Mouse (Mus musculus): ENCODE measurements around the gene Lrriq4. TPM values are rescaled to one million over a fixed set of nuclear protein-coding genes. Genes with fewer than 3 reads are reported as not detected.

The Lrriq4 gene
- polyA plus RNA-seq, 1 experiment: 45.3 TPM

GRCm38 (mm10) chr3:30635629-30636028 is 8.7 kb upstream of the Lrriq4 start:
- Histone ChIP-seq H3K4me3 (ENCODE audit: control insufficient read depth, low read depth, low read length) (no peak overlapping the region), H3K36me3 (ENCODE audit: control insufficient read depth, insufficient read depth, low read length) (peaks cover 2% of the 10 kb centered on the region; the same call in 1 of the 2 replicates), H3K4me1 (ENCODE audit: control insufficient read depth, insufficient read depth, low read length) (no peaks in the 10 kb centered on the region), H3K27me3 (ENCODE audit: control insufficient read depth, insufficient read depth, low read length) (no peaks in the 10 kb centered on the region), H3K27ac (ENCODE audit: control insufficient read depth, insufficient read depth, low read depth, low read length) (no peak overlapping the region)
- no peak for TF ChIP-seq POLR2A (IDR thresholded peaks at IDR 0.05; ENCODE audit: control insufficient read depth, low read depth, low read length)
- peak; percentile 52; the same call in 1 of the 2 replicates for TF ChIP-seq CTCF (IDR thresholded peaks at IDR 0.05; ENCODE audit: control insufficient read depth, insufficient read depth, insufficient replicate concordance, low read depth, low read length)

- TF ChIP-seq CTCF (IDR thresholded peaks at IDR 0.05; ENCODE audit: control insufficient read depth, insufficient read depth, insufficient replicate concordance, low read depth, low read length): no peak
- TF ChIP-seq POLR2A (IDR thresholded peaks at IDR 0.05; ENCODE audit: control insufficient read depth, low read depth, low read length): no peak
- peaks cover 11% of the 10 kb centered on the region for H3K4me1 ChIP-seq (ENCODE audit: control insufficient read depth, insufficient read depth, low read length)
- 0 out of 2 replicates have a peak, but pooled peaks cover 3% of the 10 kb centered on the region for H3K36me3 ChIP-seq (ENCODE audit: control insufficient read depth, insufficient read depth, low read length)
- H3K27me3 ChIP-seq (ENCODE audit: control insufficient read depth, insufficient read depth, low read length): no peaks in the 10 kb centered on the region
- H3K27ac ChIP-seq (ENCODE audit: control insufficient read depth, insufficient read depth, low read depth, low read length): no peak overlapping the region
- peak overlapping the region; percentile 89 for H3K4me3 ChIP-seq (ENCODE audit: control insufficient read depth, low read depth, low read length)
Measured at GRCm38 (mm10) chr3:30646761-30647160, 2.5 kb downstream of the Lrriq4 start.

- Histone ChIP-seq H3K36me3 (ENCODE audit: control insufficient read depth, insufficient read depth, low read length) (0 out of 2 replicates have a peak, but pooled peaks cover 3% of the 10 kb centered on the region), H3K27ac (ENCODE audit: control insufficient read depth, insufficient read depth, low read depth, low read length) (peak within 1 kb of the TSS; percentile 81), H3K4me3 (ENCODE audit: control insufficient read depth, low read depth, low read length) (peak within 1 kb of the TSS; percentile 94), H3K27me3 (ENCODE audit: control insufficient read depth, insufficient read depth, low read length) (no peaks in the 10 kb centered on the region), H3K4me1 (ENCODE audit: control insufficient read depth, insufficient read depth, low read length) (peaks cover 11% of the 10 kb centered on the region)
- no peak for TF ChIP-seq CTCF (IDR thresholded peaks at IDR 0.05; ENCODE audit: control insufficient read depth, insufficient read depth, insufficient replicate concordance, low read depth, low read length)
- peak; percentile 82 for TF ChIP-seq POLR2A (IDR thresholded peaks at IDR 0.05; ENCODE audit: control insufficient read depth, low read depth, low read length)
Measured at GRCm38 (mm10) chr3:30647440-30648090, 3.3 kb downstream of the Lrriq4 start, which contains the start of gene Lrrc34. TSS of gene Lrrc34 (minus strand) at chr3:30647869.

- no peak overlapping the region for H3K27ac ChIP-seq (ENCODE audit: control insufficient read depth, insufficient read depth, low read depth, low read length)
- H3K4me3 ChIP-seq (ENCODE audit: control insufficient read depth, low read depth, low read length): peak overlapping the region; percentile 94
- H3K27me3 ChIP-seq (ENCODE audit: control insufficient read depth, insufficient read depth, low read length): no peaks in the 10 kb centered on the region
- peaks cover 11% of the 10 kb centered on the region for H3K4me1 ChIP-seq (ENCODE audit: control insufficient read depth, insufficient read depth, low read length)
- TF ChIP-seq CTCF (IDR thresholded peaks at IDR 0.05; ENCODE audit: control insufficient read depth, insufficient read depth, insufficient replicate concordance, low read depth, low read length) (no peak), POLR2A (IDR thresholded peaks at IDR 0.05; ENCODE audit: control insufficient read depth, low read depth, low read length) (no peak)
- H3K36me3 ChIP-seq (ENCODE audit: control insufficient read depth, insufficient read depth, low read length): 0 out of 2 replicates have a peak, but pooled peaks cover 3% of the 10 kb centered on the region
Measured at GRCm38 (mm10) chr3:30648466-30648865, 4.2 kb downstream of the Lrriq4 start.

GRCm38 (mm10) chr3:30650062-30650841 is 5.9 kb downstream of the Lrriq4 start:
- peak overlapping the region; percentile 82 for H3K4me3 ChIP-seq (ENCODE audit: control insufficient read depth, low read depth, low read length)
- peaks cover 11% of the 10 kb centered on the region for H3K4me1 ChIP-seq (ENCODE audit: control insufficient read depth, insufficient read depth, low read length)
- H3K27ac ChIP-seq (ENCODE audit: control insufficient read depth, insufficient read depth, low read depth, low read length): no peak overlapping the region
- no peaks in the 10 kb centered on the region for H3K27me3 ChIP-seq (ENCODE audit: control insufficient read depth, insufficient read depth, low read length)
- 0 out of 2 replicates have a peak, but pooled peaks cover 3% of the 10 kb centered on the region for H3K36me3 ChIP-seq (ENCODE audit: control insufficient read depth, insufficient read depth, low read length)
- TF ChIP-seq POLR2A (IDR thresholded peaks at IDR 0.05; ENCODE audit: control insufficient read depth, low read depth, low read length) (no peak), CTCF (IDR thresholded peaks at IDR 0.05; ENCODE audit: control insufficient read depth, insufficient read depth, insufficient replicate concordance, low read depth, low read length) (no peak)

GRCm38 (mm10) chr3:30655937-30656336 is 11.6 kb downstream of the Lrriq4 start:
- Histone ChIP-seq H3K4me1 (ENCODE audit: control insufficient read depth, insufficient read depth, low read length) (no peaks in the 10 kb centered on the region; the same call in 1 of the 2 replicates), H3K27ac (ENCODE audit: control insufficient read depth, insufficient read depth, low read depth, low read length) (no peak overlapping the region), H3K4me3 (ENCODE audit: control insufficient read depth, low read depth, low read length) (no peak overlapping the region), H3K36me3 (ENCODE audit: control insufficient read depth, insufficient read depth, low read length) (no peaks in the 10 kb centered on the region), H3K27me3 (ENCODE audit: control insufficient read depth, insufficient read depth, low read length) (no peaks in the 10 kb centered on the region)
- TF ChIP-seq POLR2A (IDR thresholded peaks at IDR 0.05; ENCODE audit: control insufficient read depth, low read depth, low read length) (no peak), CTCF (IDR thresholded peaks at IDR 0.05; ENCODE audit: control insufficient read depth, insufficient read depth, insufficient replicate concordance, low read depth, low read length) (no peak)

GRCm38 (mm10) chr3:30658486-30658885 is 14.2 kb downstream of the Lrriq4 start:
- TF ChIP-seq CTCF (IDR thresholded peaks at IDR 0.05; ENCODE audit: control insufficient read depth, insufficient read depth, insufficient replicate concordance, low read depth, low read length) (no peak), POLR2A (IDR thresholded peaks at IDR 0.05; ENCODE audit: control insufficient read depth, low read depth, low read length) (no peak)
- no peak overlapping the region for H3K27ac ChIP-seq (ENCODE audit: control insufficient read depth, insufficient read depth, low read depth, low read length)
- no peaks in the 10 kb centered on the region; the same call in 1 of the 2 replicates for H3K4me1 ChIP-seq (ENCODE audit: control insufficient read depth, insufficient read depth, low read length)
- H3K27me3 ChIP-seq (ENCODE audit: control insufficient read depth, insufficient read depth, low read length): no peaks in the 10 kb centered on the region
- H3K4me3 ChIP-seq (ENCODE audit: control insufficient read depth, low read depth, low read length): no peak overlapping the region
- no peaks in the 10 kb centered on the region for H3K36me3 ChIP-seq (ENCODE audit: control insufficient read depth, insufficient read depth, low read length)
